Mouse (Mus musculus): ENCODE measurements at regions not wholly inside any gene's neighbourhood (a gene's known extent, or its start where the extent isn't known, plus 50 kb on each side); places are given as distances from the start of the nearest gene placed in this dataset.

DNA sequence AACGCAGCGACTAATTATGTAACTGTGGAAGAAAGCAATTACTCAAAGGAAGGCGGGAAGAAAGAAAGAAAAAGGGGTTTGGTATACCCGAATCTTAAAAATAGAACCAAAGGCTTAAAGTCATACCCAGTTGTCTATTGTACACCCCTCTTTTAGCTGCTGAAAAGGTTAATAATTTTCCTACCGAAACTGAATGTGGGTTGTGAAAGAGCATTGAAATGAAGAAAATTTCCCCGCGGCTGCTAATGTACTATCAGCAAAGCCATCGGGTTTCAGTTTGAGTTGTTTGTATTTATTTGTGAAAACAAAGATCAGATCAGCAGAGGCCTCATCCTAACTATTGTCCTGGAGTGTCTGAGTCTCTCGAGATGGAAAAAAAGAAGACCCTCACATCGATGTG lies 213.3 kb upstream of the Spdye4c start:
- TF ChIP-seq POLR2A (IDR thresholded peaks at IDR 0.05; ENCODE audit: control insufficient read depth, extremely low read depth, insufficient read depth, low read length, poor library complexity), result no peak
- no peak for TF ChIP-seq CTCF (IDR thresholded peaks at IDR 0.05; ENCODE audit: borderline replicate concordance, control insufficient read depth, extremely low read depth, insufficient read depth, low read length, poor library complexity)
